Mouse (Mus musculus): ENCODE results near the gene Sox10.

The Sox10 gene

GRCm38 (mm10) chr15:79155572-79155971 is 9.5 kb downstream of the Sox10 start:
- no peak for DNase-seq (ENCODE audit: low read depth, low spot score)

- no peak for DNase-seq (ENCODE audit: low read depth, low spot score)
These were observed 12.3 kb downstream of the Sox10 start for GRCm38 (mm10) chr15:79152709-79153108.

GRCm38 (mm10) chr15:79151881-79152280 is 13.2 kb downstream of the Sox10 start:
- DNase-seq (ENCODE audit: low read depth, low spot score), result peak; percentile 52

- peak; percentile 85 for DNase-seq (ENCODE audit: low read depth, low spot score)
These were observed 16.5 kb downstream of the Sox10 start for GRCm38 (mm10) chr15:79148533-79148932.

GRCm38 (mm10) chr15:79145522-79145921 is 19.5 kb downstream of the Sox10 start:
- peak; percentile 56 for DNase-seq (ENCODE audit: low read depth, low spot score)

- DNase-seq (ENCODE audit: low read depth, low spot score), result no peak
These were observed 21.0 kb downstream of the Sox10 start for GRCm38 (mm10) chr15:79144021-79144420.

GRCm38 (mm10) chr15:79143316-79143715 is 21.7 kb downstream of the Sox10 start:
- peak; percentile 92 for DNase-seq (ENCODE audit: low read depth, low spot score)

GRCm38 (mm10) chr15:79141566-79141917 is 23.5 kb downstream of the Sox10 start:
- no peak for DNase-seq (ENCODE audit: low read depth, low spot score)

- DNase-seq (ENCODE audit: low read depth, low spot score), result peak; percentile 96
These were observed 24.0 kb downstream of the Sox10 start, which contains the start of the genes Polr2f and 1700088E04Rik for GRCm38 (mm10) chr15:79140866-79141565. Polr2f (plus strand) TSS chr15:79141009. 1700088E04Rik (minus strand) TSS chr15:79141253.

- DNase-seq (ENCODE audit: low read depth, low spot score), result peak; percentile 55
These were observed 25.4 kb downstream of the Sox10 start for GRCm38 (mm10) chr15:79139640-79140039.

GRCm38 (mm10) chr15:79135783-79136575 is 29.1 kb downstream of the Sox10 start:
- no peak for DNase-seq (ENCODE audit: low read depth, low spot score)

- DNase-seq (ENCODE audit: low read depth, low spot score), result no peak
These were observed 29.7 kb downstream of the Sox10 start for GRCm38 (mm10) chr15:79135332-79135731.

- no peak for DNase-seq (ENCODE audit: low read depth, low spot score)
These were observed 30.4 kb downstream of the Sox10 start for GRCm38 (mm10) chr15:79134496-79135270.

- no peak for DNase-seq (ENCODE audit: low read depth, low spot score)
These were observed 31.8 kb downstream of the Sox10 start for GRCm38 (mm10) chr15:79133191-79133661.

- peak; percentile 51 for DNase-seq (ENCODE audit: low read depth, low spot score)
These were observed 33.6 kb downstream of the Sox10 start for GRCm38 (mm10) chr15:79131442-79131841.

GRCm38 (mm10) chr15:79130782-79131181 is 34.3 kb downstream of the Sox10 start:
- no peak for DNase-seq (ENCODE audit: low read depth, low spot score)

- no peak for DNase-seq (ENCODE audit: low read depth, low spot score)
These were observed 35.7 kb downstream of the Sox10 start for GRCm38 (mm10) chr15:79129311-79129710.

- DNase-seq (ENCODE audit: low read depth, low spot score), result peak; percentile 70
These were observed 36.8 kb downstream of the Sox10 start for GRCm38 (mm10) chr15:79128208-79128607.

- no peak for DNase-seq (ENCODE audit: low read depth, low spot score)
These were observed 37.9 kb downstream of the Sox10 start for GRCm38 (mm10) chr15:79127101-79127500.

- DNase-seq (ENCODE audit: low read depth, low spot score), result peak; percentile 90
These were observed 38.7 kb downstream of the Sox10 start for GRCm38 (mm10) chr15:79126217-79126932.

- no peak for DNase-seq (ENCODE audit: low read depth, low spot score)
These were observed 40.6 kb downstream of the Sox10 start for GRCm38 (mm10) chr15:79124331-79124875.

Measured in R1 (cell line).